Mouse (Mus musculus): ENCODE measurements around the gene Nsun7. TPM values are rescaled to one million over a fixed set of nuclear protein-coding genes. Genes with fewer than 3 reads are reported as not detected.

Gene Nsun7
- polyA plus RNA-seq (2016; fragmentation: Nextera tagmentation; extraction: Ambion mirVana): 0.26 and 0.57 TPM in 2 replicates

DNA sequence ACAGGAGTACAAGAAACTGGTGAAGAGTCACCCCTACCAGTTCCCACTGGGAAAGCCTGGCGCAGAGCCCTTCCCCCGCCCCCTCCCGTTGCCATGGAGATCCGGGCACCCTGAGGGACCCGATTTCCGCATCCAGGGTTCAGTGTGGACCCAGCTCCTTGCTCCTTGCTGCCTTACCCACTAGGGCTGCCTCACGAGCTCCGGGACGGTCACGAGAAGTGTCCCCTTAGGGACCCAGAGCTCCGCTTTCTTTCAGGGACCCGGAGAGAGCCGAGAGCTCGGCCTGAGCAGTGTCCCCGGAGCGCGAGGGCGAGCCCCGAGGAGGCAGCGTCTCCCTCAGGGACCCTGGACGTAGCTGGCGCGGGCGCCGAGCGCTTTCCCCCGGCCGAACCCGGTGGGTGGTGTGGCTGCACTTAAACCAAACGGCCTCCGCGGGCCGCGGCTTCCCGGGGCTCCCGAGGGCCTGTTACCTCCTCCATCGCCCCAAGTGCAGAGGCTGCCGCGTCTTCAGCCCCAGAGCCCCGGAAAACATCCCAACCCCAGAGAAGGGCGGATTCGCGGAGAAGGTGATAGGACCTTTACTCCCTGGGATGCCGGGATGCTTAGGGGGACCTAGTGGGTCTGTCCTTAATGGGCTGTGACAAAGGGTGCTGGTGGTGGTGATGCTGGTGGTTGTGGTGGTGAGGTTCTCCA, at the start of gene Nsun7:
TSS of gene Nsun7 (plus strand) at position 142 of the 693 bp plus-strand sequence.
- WGBS: 2% methylated on average over 44 of the region's 44 CpGs
- Histone ChIP-seq H3K4me3 (peak within 1 kb of the TSS; percentile 68), H3K9me3 (replicated peaks) (no peaks in the 10 kb centered on the region), H3K36me3 (no peaks in the 10 kb centered on the region), H3K4me1 (peaks cover 15% of the 10 kb centered on the region), H3K27me3 (ENCODE audit: low read depth, poor library complexity, severe bottlenecking) (peaks cover 21% of the 10 kb centered on the region), H3K27ac (replicated peaks) (peak within 1 kb of the TSS; percentile 83)
- DNase-seq (ENCODE audit: low spot score): peak; percentile 81

DNA sequence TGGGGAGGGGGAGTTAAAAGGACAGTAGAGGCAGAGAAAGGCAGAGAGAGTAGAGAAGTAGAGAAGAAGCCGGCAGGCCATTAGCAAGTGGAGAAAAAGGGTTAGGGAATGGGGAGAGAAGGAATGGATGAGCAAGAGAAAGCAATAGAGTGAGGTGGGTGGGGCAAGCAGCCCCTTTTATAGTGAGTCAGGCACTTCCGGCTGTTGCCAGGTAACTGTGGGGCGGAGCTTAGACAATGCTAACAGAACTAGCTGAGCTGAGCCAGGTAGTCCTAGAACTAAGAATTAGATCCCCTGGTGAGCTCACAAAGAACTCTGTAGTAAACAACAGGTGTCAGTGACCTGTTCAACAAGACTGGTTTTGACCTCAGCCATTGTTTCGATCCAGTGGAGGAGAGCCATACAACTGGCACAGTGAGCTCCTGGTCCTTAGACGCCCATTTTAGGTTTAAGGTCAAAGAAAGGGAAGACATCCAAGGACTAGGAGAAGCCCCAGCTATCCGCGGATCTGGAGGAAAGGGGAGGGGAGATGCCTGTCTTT, 45.2 kb upstream of the Nsun7 start:
- WGBS: 58% methylated on average over 7 of the region's 7 CpGs
- Histone ChIP-seq H3K27me3 (ENCODE audit: low read depth, poor library complexity, severe bottlenecking) (no peaks in the 10 kb centered on the region), H3K27ac (replicated peaks) (no peak overlapping the region), H3K36me3 (no peaks in the 10 kb centered on the region), H3K4me3 (no peak overlapping the region), H3K4me1 (peaks cover 18% of the 10 kb centered on the region), H3K9me3 (replicated peaks) (no peaks in the 10 kb centered on the region)
- no peak for DNase-seq (ENCODE audit: low spot score)

DNA sequence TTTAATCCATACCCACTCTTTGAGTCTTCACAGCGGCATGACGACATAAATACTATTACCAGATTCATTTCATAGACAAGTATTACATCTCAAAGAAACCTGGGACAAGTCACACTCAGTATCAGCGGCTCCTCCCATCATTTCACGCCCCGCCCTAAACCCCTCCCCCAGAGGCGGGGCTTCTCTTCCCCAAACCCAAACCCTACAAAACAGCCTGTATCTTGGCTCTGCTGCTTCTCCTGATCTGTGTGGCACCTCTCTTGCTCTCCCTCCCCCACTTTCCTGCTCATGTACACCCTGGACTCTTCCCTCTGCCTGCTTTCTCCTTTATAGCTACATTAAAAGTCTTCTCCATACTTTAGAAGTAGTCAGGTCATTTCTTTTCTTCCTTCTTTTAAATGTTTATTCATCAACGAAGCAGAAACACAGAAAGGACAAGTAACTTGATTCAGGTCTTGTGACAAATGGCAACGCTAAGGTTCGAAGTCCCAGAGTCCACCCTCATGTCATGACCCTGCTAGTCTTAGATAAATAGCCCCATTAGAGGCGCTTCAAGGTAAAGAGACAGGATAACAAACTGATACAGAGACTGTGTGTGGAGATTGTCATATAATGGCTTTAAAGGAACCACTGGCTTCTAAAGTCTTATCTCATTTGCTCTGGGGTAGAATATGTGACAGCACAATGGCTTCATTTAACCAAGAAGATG, 44.0 kb upstream of the Nsun7 start:
- 73% methylated on average over 10 of the region's 10 CpGs for WGBS
- Histone ChIP-seq H3K36me3 (no peaks in the 10 kb centered on the region), H3K27me3 (ENCODE audit: low read depth, poor library complexity, severe bottlenecking) (no peaks in the 10 kb centered on the region), H3K4me1 (peaks cover 18% of the 10 kb centered on the region), H3K27ac (replicated peaks) (no peak overlapping the region), H3K9me3 (replicated peaks) (no peaks in the 10 kb centered on the region), H3K4me3 (no peak overlapping the region)
- DNase-seq (ENCODE audit: low spot score): no peak

DNA sequence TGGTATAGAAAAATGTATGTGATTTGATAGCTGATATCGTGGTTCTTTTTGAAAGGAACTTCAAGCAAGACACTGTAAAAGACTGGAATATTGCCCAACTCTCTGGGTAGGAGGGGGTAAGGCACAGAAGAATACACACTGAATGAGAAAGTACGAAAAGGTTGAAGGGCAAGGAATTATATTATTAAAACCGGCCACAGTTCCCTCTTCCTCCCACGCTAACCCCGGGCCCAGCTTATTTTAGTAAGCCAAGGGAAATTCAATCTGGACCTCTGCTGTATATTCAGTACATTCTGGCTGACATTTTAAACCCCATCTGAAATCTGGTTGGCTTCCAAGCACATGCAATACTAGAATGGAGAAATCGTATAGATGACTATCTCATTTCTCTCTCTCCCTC, 40.0 kb upstream of the Nsun7 start:
- no peak overlapping the region for H3K4me3 ChIP-seq
- no peaks in the 10 kb centered on the region for H3K27me3 ChIP-seq (ENCODE audit: low read depth, poor library complexity, severe bottlenecking)
- 85% methylated on average over 6 of the region's 6 CpGs for WGBS
- no peak for DNase-seq (ENCODE audit: low spot score)
- no peaks in the 10 kb centered on the region for H3K9me3 ChIP-seq (replicated peaks)
- H3K4me1 ChIP-seq: peaks cover 11% of the 10 kb centered on the region
- no peak overlapping the region for H3K27ac ChIP-seq (replicated peaks)
- H3K36me3 ChIP-seq: no peaks in the 10 kb centered on the region

- Histone ChIP-seq H3K36me3 (no peaks in the 10 kb centered on the region), H3K4me1 (peaks cover 11% of the 10 kb centered on the region), H3K9me3 (replicated peaks) (no peaks in the 10 kb centered on the region), H3K27ac (replicated peaks) (no peak overlapping the region), H3K27me3 (ENCODE audit: low read depth, poor library complexity, severe bottlenecking) (no peaks in the 10 kb centered on the region), H3K4me3 (no peak overlapping the region)
- 81% methylated on average over 9 of the region's 9 CpGs for WGBS
- DNase-seq (ENCODE audit: low spot score): no peak
These were observed 39.1 kb upstream of the Nsun7 start for GRCm38 (mm10) chr5:66220620-66221019.

GRCm38 (mm10) chr5:66222916-66223315, 36.8 kb upstream of the Nsun7 start:
- peaks cover 11% of the 10 kb centered on the region for H3K4me1 ChIP-seq
- no peaks in the 10 kb centered on the region for H3K9me3 ChIP-seq (replicated peaks)
- H3K27me3 ChIP-seq (ENCODE audit: low read depth, poor library complexity, severe bottlenecking): no peaks in the 10 kb centered on the region
- DNase-seq (ENCODE audit: low spot score): no peak
- no peak overlapping the region for H3K4me3 ChIP-seq
- WGBS: 94% methylated on average over 15 of the region's 15 CpGs
- H3K27ac ChIP-seq (replicated peaks): no peak overlapping the region
- no peaks in the 10 kb centered on the region for H3K36me3 ChIP-seq

GRCm38 (mm10) chr5:66226526-66226925, 33.2 kb upstream of the Nsun7 start:
- 93% methylated on average over 7 of the region's 7 CpGs for WGBS
- Histone ChIP-seq H3K36me3 (no peaks in the 10 kb centered on the region), H3K4me1 (no peaks in the 10 kb centered on the region), H3K27me3 (ENCODE audit: low read depth, poor library complexity, severe bottlenecking) (no peaks in the 10 kb centered on the region), H3K9me3 (replicated peaks) (no peaks in the 10 kb centered on the region), H3K27ac (replicated peaks) (no peak overlapping the region), H3K4me3 (no peak overlapping the region)
- no peak for DNase-seq (ENCODE audit: low spot score)

GRCm38 (mm10) chr5:66231660-66232269, 27.9 kb upstream of the Nsun7 start:
- Histone ChIP-seq H3K4me1 (no peaks in the 10 kb centered on the region), H3K4me3 (no peak overlapping the region), H3K27me3 (ENCODE audit: low read depth, poor library complexity, severe bottlenecking) (no peaks in the 10 kb centered on the region), H3K36me3 (no peaks in the 10 kb centered on the region), H3K9me3 (replicated peaks) (no peaks in the 10 kb centered on the region), H3K27ac (replicated peaks) (no peak overlapping the region)
- WGBS: 92% methylated on average over 8 of the region's 8 CpGs
- DNase-seq (ENCODE audit: low spot score): no peak

GRCm38 (mm10) chr5:66232456-66232855, 27.2 kb upstream of the Nsun7 start:
- Histone ChIP-seq H3K4me3 (no peak overlapping the region), H3K27me3 (ENCODE audit: low read depth, poor library complexity, severe bottlenecking) (no peaks in the 10 kb centered on the region), H3K27ac (replicated peaks) (no peak overlapping the region), H3K36me3 (no peaks in the 10 kb centered on the region), H3K4me1 (no peaks in the 10 kb centered on the region), H3K9me3 (replicated peaks) (no peaks in the 10 kb centered on the region)
- WGBS: 77% methylated on average over 3 of the region's 3 CpGs
- DNase-seq (ENCODE audit: low spot score): no peak

DNA sequence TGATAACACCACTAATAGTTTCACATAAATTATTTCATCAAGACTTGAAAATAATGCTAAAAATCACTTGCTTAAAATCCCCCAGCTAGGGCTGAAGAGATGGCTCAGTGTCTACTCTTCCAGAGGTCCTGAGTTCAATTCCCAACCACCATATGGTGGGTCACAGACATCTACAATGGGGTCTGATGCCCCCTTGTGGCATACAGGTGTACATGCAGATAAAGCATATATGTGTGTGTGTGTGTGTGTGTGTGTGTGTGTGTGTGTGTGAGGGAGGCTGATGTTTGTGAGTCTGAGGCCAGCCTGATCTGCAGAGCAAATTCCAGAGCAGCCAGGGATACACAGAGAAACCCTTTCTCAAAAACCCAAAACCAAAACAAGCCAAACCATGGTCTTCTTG, 17.8 kb upstream of the Nsun7 start:
- H3K27me3 ChIP-seq (ENCODE audit: low read depth, poor library complexity, severe bottlenecking): no peaks in the 10 kb centered on the region
- no peaks in the 10 kb centered on the region for H3K36me3 ChIP-seq
- DNase-seq (ENCODE audit: low spot score): no peak
- no peak overlapping the region for H3K27ac ChIP-seq (replicated peaks)
- H3K4me3 ChIP-seq: no peak overlapping the region
- peaks cover 18% of the 10 kb centered on the region for H3K4me1 ChIP-seq
- H3K9me3 ChIP-seq (replicated peaks): no peaks in the 10 kb centered on the region

GRCm38 (mm10) chr5:66243467-66243866, 16.2 kb upstream of the Nsun7 start:
- Histone ChIP-seq H3K36me3 (no peaks in the 10 kb centered on the region), H3K4me1 (peaks cover 18% of the 10 kb centered on the region), H3K9me3 (replicated peaks) (no peaks in the 10 kb centered on the region), H3K27me3 (ENCODE audit: low read depth, poor library complexity, severe bottlenecking) (no peaks in the 10 kb centered on the region), H3K4me3 (no peak overlapping the region), H3K27ac (replicated peaks) (peak overlapping the region; percentile 18; the same call in 1 of the 2 replicates)
- DNase-seq (ENCODE audit: low spot score): no peak
- 81% methylated on average over 9 of the region's 9 CpGs for WGBS

- Histone ChIP-seq H3K9me3 (replicated peaks) (no peaks in the 10 kb centered on the region), H3K27ac (replicated peaks) (peak overlapping the region; percentile 82), H3K27me3 (ENCODE audit: low read depth, poor library complexity, severe bottlenecking) (no peaks in the 10 kb centered on the region), H3K4me3 (no peak overlapping the region), H3K4me1 (peaks cover 18% of the 10 kb centered on the region), H3K36me3 (no peaks in the 10 kb centered on the region)
- 26% methylated on average over 6 of the region's 6 CpGs for WGBS
- DNase-seq (ENCODE audit: low spot score): peak; percentile 73
These were observed 15.5 kb upstream of the Nsun7 start for GRCm38 (mm10) chr5:66244043-66244660.
